Mouse (Mus musculus) c-Kit-positive CD71-positive TER-119-negative erythroid progenitor cells, embryonic 14.5 days (primary cell): ENCODE data around the gene Ctsw.

ENCODE experiments used
- DNase-seq: peaks from one replicate; pipeline ENCODE4 v3.0.0-alpha.2; 2013; ENCODE audit warnings: low read depth

The Ctsw gene

DNA sequence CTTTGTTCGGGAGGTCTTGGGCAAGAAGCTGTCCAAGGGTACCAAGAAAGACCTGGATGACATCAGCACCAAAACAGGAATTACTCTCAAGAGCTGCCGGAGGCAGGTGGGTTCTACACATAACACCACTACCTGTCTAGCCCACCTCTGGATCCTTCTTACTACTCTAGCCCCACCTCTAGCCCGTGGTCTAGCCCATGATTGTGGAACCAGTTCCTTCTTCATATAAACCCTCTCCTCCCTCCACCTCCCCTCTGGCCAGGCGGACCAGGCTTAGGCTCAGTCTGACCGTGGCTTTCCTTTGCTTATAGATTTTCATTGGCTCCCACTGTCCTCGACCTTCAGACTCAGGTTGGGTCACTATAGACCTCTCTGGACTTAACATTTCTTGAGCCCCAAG lies 6.9 kb downstream of the Ctsw start:
- no peak for DNase-seq

DNA sequence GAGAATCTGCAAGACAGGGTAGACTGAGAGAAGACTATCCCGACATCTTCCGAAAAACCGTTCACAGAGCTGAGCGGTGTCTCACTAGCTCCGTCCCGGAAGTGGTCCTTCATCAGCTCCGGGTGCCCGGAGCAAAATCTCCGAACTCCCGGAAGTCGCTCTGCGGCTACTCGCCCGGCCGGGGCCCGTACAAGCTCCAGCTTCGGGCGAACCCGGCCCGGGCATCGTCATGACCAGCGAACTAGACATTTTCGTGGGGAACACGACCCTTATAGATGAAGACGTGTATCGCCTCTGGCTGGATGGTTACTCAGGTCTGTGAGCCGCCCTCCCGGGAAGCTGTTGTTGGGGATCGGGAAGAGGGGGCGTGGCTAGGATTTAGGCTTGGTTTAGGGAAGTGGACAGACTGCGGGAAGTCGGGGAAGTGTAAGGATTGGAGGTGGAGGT lies 7.8 kb downstream of the Ctsw start, which contains the start of gene Fibp:
Gene Fibp (plus strand): TSS at position 151 of the 447 bp plus-strand sequence.
- peak; percentile 77 for DNase-seq

DNA sequence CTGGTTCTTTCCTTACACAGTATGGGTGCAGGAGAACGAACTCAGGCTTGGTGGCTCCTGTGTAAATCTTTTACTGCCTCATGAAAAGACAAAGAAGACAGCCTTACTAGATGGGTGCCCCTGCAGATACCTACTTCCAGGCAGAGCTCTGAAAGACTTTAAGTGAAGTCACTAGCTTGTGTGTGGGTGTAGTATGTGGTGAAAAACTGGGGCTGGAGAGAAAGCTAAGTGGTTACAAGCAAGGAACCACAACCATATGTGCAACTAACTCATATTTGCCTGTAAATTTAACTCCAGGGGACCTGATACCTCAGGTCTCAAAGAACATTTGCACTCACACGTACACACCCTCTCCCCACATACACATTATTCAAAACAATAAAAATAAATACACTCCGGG lies 8.4 kb downstream of the Ctsw start:
- no peak for DNase-seq

- no peak for DNase-seq
Observed at GRCm38 (mm10) chr19:5459019-5459418, 9.3 kb downstream of the Ctsw start.

DNA sequence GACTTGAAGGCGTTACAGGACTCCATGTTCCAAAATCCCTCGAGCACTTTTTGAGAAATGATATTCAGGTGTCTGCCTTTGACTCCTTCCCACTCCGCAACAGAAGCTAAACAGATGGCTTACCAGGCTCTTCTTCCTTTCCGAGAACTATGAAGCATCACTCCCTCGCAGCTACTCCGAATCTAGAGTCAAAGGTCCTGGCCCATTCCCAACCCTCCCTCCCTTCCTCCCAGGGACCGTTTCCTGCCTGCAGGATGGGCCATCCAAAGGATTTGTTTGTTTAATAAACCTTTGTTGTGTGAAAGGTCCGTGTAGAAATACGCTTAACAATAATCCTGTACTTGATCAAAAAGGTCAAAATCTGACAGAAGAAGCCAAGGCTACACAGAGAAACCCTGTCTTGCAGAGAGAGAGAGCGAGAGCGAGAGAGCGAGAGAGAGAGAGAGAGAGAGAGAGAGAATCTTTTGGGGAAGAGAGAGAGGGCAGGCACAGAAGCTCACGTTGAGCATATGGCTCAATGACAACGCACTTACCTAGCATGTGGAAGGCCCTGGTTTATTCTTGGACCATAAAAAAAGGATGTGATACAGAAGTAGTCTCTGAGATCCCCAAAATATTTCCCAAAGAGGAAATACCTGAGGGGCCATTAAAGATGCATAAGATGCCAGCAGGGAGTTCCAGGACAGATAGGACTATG lies 10.4 kb downstream of the Ctsw start, which contains the start of gene Ccdc85b:
Gene Ccdc85b (minus strand): TSS at position 149 of the 697 bp plus-strand sequence.
- no peak for DNase-seq

DNA sequence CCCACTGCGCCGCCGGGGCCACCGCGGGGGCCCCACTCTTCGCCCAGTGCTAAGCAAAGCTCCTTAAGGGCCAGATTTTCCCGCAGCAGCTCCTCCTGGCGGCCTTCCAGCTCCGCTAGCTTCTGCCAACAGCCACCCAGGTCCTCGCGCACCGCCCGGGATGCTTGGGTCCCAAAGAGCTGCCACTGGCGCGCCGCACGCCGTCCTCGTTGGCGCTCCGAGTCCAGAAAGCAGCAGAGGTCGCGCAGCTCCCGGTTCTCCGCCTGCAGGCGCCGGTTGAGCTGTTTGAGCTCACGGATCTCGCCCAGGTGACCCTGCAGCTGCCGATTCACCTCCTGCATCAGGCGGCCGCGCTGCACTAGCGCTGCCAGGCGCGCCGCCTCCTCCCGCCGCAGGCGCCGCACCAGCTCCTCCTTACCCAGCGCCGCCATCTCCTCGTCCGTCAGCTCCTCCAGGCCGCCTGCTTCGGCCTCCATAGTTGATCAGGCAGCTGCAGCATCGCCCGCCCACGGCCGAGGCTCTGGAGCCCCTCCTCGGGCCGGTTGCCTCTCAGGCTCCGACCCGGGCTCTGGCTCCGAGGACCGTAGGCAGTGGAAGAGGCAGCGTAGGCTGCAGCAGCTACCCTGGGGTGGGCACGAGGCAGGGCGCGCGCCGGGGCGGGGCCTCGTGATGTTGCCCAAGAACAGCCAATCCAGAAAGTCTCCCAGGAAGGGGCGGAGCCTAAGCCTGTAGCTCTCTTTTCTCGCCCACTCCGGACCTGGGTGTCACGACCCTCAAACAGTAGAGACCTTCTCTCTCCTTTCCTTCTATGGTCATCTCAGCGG lies 11.2 kb downstream of the Ctsw start:
- DNase-seq, result peak; percentile 87

DNA sequence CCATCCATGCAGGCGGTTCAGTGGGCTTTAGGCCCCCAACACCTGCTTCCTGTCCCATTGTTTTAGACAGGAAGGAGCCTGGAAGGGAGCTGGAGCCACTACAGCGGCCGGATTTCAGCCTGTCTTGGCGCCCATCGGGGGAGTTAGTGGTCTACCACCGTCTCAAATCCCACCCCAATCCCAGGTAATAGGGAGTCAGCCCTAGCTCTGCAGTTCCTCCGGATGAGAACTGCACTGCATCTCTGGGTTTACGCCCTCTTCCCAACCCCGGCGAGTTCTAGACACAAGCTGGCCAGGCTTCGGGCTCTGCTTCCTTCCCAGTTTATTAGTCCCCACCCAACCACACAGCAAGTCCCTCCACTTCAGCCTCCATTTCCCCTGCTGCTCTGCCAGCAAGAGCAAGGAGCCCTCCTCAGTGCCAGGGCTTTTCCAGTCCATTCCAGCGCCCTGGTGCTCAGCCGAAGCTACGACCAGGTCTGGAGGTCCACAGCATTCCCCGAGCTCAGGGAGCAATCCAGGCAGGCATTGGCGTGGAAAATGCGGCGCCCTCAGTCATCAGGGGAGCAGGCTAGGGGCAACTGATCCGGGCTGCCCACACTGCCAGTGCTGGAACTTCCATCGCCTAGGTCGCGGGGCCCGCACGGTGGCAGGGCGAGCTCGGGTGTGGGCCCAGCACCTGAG lies 11.9 kb downstream of the Ctsw start:
- DNase-seq, result no peak

DNA sequence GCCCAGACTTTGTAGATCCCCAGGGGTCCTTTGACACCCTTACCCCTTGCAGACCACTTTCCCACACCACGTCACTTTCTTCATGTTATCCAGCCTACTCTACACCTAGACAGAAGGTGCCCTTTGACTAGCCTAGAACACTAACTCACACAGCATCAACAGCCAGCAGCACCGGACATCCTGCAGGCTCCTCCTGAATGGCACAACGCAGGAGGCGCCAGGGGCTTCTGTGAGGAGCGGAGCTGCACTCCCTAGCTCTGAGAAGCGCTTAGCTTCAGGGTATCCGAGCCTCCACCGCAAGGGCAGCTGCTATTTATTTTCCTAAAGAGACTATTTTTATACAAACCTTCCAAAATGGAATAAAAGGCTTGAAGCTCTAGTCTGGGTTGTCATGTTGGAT lies 12.7 kb downstream of the Ctsw start:
- no peak for DNase-seq

DNA sequence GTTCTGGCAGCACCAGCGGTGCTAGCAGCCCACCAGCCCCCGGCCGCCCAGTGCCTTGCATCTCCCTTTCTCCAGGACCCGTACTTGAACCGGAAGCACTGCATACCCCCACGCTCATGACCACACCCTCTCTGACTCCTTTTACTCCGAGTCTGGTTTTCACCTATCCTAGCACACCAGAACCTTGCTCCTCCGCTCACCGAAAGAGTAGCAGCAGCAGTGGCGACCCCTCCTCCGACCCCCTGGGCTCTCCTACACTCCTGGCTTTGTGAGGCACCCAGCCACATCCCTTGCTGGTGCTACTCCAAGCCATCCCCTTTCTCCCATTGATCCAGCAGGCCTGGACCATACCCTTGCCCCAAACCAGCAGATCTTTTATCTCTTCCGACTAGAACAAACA lies 13.3 kb downstream of the Ctsw start:
- DNase-seq, result no peak

- no peak for DNase-seq
Observed at GRCm38 (mm10) chr19:5451766-5452165, 16.5 kb downstream of the Ctsw start.

DNA sequence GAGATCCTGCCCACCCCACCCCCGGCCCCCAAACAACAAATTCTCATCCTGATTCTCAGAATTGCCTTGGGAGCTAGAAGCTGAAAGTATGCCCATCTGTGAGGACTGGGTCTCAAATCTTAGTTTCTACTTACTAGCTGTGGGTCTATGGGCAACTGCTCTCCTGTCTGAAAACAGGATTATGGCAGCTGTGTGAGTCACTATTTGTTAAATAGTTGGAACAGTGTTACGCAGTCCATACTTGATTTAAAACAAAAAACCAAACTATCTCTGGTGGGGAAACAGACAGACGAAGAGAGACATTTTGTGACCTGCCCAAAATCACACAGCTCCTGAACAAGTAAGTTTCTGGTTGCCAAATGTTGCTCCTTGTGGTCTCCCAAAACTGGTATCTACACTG lies 18.6 kb downstream of the Ctsw start:
- DNase-seq, result no peak

- no peak for DNase-seq
Observed at GRCm38 (mm10) chr19:5448354-5449150, 19.8 kb downstream of the Ctsw start.

DNA sequence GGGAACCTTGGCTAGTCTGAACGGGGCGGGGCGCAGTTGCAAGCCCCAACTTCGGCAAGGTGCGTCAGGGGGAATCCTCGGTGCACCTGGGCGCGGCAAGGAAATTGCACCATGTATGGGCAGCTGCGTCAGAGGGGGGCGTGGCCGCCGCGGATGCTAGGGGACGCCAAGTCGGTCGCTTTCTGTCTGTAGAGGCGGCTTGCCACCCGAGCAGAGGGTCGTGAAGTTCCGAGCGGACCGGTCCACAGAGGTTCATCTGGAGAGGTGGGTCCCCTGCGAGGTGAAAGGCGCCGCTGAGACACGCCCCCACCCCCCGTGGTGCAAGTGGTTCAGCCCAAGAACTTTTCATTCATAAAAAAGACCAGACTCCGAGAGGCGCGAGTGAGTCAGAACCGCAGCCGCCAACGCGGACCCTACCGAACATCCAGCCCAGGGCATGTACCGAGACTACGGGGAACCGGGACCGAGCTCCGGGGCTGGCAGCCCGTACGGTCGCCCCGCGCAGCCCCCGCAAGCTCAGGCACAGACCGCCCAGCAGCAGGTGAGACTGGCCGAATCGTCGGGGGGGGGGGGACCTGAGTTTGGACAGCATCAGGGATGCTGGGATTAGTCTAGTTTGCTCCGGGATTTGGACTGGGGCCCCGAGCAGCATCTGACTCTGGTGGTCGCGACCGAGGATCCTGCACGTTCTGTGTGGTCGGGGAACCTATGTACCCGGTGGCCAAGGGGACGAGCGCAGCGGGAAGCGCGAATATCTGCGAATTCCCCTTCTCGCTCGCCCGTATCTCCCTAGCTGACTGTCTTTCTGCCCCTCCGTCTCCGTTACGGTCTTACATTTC lies 20.6 kb downstream of the Ctsw start, which contains the start of gene Fosl1:
Gene Fosl1 (plus strand): TSS at position 33 of the 839 bp plus-strand sequence.
- no peak for DNase-seq

- no peak for DNase-seq
Observed at GRCm38 (mm10) chr19:5445747-5446146, 22.6 kb downstream of the Ctsw start.

DNA sequence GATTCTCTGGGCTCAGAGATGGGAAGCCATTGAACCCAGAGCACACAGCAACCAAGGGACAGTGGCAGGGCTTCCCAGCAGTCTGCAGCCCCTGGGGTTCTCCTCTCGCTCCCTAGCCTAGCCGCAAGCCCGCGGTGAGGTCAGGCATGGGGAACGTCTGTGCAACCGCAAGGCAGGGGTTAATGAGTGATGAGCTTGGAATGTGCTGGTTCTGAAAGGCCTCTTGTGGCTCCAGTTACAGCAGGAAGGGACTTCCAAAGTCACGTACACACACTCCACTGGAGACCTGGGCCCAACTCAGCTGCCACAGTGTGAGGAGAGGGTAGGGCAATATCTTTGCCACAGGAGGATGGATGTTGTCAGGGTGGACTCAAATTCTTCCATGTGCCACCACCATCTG lies 23.4 kb downstream of the Ctsw start:
- no peak for DNase-seq

DNA sequence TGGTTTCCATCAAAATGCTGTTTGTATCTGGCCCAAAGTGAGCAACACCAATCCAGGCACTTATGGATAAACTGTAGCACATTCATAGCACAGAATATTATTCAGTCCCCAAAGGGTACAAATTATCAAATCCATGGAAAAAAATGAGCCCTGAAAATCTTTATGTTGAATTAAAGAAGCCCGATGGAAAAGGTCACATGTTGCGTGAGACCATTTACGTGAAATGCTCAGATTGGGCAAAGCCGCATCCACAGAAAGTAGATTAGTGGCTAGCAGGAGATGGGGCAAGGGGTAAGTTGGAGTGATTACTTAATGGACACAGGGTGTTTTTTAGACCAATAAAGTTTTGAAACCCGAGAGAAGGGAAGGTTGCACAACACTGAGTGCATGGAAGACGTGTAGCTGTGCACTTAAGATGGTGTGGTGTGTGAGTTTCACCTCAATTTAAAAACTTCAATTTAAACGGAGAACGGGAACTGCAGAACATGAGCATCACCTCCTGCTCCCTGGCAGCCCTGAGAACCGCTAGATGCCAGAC lies 23.9 kb downstream of the Ctsw start:
- no peak for DNase-seq

GRCm38 (mm10) chr19:5433951-5434350 lies 34.4 kb downstream of the Ctsw start:
- DNase-seq, result no peak

DNA sequence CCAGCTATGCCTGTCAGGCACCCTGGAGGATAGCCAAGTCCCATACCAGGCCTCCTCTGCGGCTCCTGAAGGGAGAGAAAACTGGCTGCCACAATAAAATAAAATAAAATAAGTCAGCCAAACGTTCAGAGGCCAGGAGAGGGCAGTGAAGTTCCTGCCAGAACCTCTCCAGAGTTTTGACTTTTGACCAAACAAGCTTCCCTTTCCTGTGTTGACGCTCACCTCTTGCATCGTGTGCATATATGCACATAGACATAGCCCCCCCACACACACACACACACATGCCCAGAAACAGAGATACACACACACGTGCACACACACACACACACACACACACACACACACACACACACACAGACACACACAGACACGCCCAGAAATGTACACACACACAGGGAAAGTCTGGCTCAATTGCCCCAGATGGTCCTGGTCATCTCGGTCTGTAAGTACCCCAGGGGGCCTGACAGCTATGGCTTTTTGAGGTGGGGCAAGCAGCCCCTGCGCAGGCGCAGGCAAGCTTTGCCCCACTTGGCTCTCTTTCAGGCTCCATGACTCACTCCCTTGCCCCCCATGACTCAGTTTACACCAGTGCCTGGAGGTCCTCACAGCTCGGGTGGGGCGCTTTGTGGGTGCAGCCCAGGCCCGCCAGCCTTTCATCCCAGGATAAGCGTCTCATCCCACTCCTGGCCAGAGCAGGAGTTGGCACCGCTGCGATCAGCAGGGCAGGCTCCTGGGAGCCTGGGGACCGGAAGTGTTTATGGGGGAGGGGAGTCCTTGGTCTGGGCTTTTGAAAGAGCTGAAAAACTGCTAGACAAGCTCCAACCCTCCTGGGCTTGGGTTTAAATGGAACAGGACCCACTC lies 35.1 kb downstream of the Ctsw start:
- DNase-seq, result peak; percentile 48

DNA sequence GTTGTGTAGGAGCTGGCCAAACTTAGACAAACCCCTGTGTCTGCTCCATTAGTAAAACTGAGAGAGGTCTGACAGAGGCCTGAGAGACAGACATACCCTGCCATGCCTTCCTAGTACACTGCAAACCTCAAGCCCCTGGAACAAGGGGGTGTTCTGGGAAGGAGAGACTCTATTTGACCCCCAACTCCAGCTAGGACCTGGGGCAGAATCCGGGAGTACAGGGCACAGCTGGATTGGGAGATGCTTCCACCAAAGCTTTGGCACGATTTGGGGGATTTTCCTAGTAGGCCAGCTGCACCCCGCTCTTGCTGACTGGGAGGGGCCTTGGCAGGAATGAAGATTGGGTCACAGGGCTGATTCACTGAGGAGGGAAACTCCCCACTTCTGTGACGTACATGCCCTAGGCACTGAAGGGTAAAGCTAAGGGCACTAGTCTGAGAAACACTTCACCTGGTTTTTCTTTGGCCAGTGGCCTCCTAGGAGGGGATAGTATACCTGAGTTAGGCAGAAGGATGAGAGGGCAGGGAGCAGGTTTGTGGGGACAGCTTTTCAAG lies 36.3 kb downstream of the Ctsw start:
- DNase-seq, result no peak
